Mouse (Mus musculus) heart, postnatal 14 days (tissue): ENCODE data around the gene Snrpe. TPM values are rescaled to one million over a fixed set of nuclear protein-coding genes. Genes with fewer than 3 reads are reported as not detected.
A peak's percentile ranks its signal among the peaks of the same experiment; 100 is the strongest.

Experiments
- DNase-seq, 2 experiments: peaks; one replicate each; pipeline ENCODE4 v3.0.0; 2021 to 2022
- intact Hi-C: fragments of 180-260 bp; cut with DNase I; formaldehyde crosslinking; loops from one replicate; pipeline ENCODE4 v1.15.1; 2025
- long read RNA-seq, 2 experiments: library from polyadenylated mRNA; stranded (forward); transcript quantifications; one replicate each; pipeline ENCODE4 v2.0.0; 2021
- total RNA-seq, 2 experiments: library from RNA; stranded (reverse); gene quantifications; 2 replicates each; pipeline ENCODE4 v1.2.3; 2021

The Snrpe gene
- total RNA-seq = 10 to 100 TPM; 77.8 to 81.2 TPM
- long read RNA-seq, experiment 1, transcript Snrpe-204 (5 exons, 503 nt) = major isoform, 35 of 36 reads
- long read RNA-seq, experiment 1, partial matches to known transcripts = 0 of 36 reads
- long read RNA-seq, experiment 1, other reads (novel, unspliced or antisense) = 0 of 36 reads
- long read RNA-seq, experiment 2, transcript Snrpe-204 (5 exons, 503 nt) = major isoform, 36 of 38 reads
- long read RNA-seq, experiment 2, partial matches to known transcripts = 2 of 38 reads
- long read RNA-seq, experiment 2, other reads (novel, unspliced or antisense) = 0 of 38 reads

DNA sequence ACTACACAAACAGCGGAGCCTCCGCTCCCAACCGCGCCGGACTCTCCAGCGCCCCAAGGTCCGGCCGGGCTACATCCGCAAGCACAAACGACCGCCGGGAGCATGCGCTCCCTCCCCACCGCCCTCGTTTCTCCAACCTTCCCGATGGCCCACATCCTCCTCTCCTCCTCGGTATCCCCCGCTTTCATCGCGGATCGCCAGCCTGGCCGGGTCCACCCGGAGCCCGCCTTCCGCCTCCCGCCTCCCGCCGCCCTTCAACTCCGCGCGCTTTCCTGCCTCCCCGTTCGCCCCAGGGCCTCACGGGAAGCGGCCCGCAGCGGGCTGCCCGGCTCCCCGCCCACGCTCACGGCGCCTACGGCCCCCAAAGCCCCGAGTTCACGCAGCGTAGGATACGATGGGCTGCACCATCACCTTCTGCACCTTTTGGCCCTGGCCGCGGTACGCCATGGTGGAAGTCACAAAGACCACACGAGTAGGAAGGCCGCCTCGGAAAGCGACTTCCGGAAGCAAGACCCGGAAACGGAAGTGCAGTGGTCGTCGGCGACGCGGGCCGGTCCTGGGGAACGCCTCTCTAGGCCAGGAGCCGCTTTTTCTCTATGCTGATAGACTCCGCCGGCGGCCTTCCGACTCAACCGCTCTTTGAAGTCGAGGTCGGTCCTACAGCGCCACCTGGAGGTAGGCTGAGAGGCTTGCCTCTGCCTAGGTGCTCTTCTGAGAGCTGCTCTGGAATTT is at the start of gene Snrpe:
Gene Snrpe (minus strand): TSS at position 521 of the 732 bp plus-strand sequence.
- intact Hi-C loops = loop anchor here (1.0 to 5.0 kb wide), 3 partner anchors 228 to 433 kb away; no protein-coding TSS in a partner anchor

DNA sequence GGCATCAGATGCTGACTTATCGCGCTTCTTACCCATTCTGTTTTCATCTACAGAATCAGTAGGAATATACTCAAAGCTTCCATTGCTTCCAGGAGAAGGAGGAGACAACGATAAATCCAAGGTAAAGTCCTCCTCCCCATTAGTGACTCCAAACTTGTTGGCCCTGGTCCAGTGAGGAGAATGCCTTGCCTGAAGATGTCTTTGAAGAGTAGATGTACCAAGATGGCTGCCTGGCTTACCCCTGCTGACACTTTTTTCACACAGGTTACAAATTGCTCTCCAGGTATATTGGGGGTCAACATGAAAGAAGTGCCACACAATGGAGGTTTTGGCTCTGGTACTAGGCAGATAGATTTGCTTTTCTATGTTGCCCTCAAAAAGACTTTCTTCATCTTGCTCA is 48.8 kb upstream of the Snrpe start:
- peak in 1 of 2 experiments; percentile 18 for DNase-seq
- intact Hi-C loops = no loop called here

More for the DNA sequence above, at the start of gene Snrpe:
- peak; percentile 97 to 98 for DNase-seq

DNA sequence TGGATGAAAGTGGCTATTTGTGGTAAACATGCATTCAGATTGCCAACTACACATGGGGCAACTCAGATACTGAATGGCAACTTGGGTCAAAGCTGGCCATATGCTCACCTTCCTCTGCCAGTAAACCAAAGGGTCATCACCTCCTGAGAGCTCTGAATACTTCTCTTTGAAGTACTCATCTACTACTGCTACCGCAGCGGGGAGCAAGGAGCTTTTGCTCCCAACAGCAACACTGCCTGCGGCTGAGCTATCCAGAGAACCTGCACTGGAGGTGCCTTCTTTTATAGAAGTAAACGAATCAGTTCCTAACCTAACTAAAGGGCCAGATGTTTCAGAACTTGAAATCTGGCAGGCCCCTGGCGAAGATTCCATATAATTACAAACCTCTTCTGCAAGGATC is 46.7 kb upstream of the Snrpe start:
- no peak for DNase-seq
- intact Hi-C loops = no loop called here

DNA sequence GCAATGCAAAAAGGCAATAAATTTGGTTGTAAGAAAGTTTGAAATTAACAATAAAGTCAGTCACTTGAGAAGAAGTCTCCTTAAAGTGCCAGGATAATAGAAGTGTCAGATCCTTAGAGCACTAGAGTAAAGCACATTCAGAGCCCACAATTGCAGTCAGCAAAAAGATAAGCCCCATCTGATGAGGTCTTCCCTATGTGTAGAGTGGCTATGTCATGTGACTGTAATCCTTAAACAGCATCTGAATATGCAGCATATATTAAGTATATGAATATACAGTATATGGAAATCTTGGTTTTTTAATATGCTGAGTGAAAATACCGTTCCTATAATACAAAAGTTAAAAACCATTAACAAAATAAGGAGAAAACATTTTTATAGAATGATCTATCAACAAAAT is 42.9 kb upstream of the Snrpe start:
- DNase-seq = no peak
- intact Hi-C loops = no loop called here

DNA sequence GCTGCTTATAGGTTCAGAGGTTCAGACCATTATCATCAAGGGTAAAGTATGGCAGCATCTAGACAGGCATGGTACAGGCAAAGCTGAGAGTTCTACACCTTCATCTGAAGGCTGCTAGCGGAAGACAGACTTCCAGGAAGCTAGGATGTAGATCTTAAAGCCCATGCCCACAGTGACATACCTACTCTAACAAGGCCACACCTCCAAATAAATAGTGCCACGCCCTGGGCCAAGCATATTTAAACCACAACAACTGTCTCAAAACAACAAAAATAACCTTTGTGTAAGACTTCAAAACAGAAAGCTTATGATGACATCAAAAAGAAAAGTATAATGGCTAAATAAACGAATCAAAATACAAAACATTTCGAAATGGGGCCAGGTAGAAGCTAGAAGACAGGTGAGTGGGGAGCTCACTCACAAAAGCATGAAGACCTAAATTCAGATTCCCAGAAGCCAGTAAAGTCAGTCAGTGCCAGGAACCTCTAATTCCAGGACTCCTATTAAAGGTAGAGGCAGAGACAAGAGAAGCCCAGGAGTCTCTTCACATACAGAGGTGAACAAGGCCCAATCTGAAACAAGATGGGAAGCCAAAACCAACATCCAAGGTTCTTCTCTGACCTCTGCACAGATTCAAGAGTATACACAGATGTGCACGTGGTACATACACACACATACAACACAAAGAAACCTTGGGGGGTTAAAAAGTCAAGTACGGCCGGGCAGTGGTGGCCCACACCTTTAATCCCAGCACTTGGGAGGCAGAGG is 40.4 kb upstream of the Snrpe start:
- intact Hi-C loops = no loop called here

DNA sequence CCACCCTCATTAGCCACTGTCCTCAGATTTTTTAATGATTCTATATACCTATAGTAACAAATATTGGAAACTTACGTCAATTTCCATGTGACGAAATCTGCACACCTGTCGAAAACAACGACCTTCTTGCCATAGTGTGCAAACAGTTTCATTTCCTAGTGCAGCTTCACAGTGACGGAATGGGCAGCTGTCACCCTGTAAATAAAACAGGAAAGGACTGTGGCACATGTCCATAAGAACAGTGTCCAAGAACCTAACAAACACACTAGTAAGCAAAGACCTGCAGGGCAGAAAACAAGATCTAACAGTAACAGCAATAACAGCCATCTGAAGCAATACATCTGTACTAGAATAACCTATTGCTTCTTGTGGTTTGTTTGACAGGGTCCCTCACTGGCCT is 35.6 kb upstream of the Snrpe start:
- DNase-seq = no peak
- intact Hi-C loops = no loop called here

More for the DNA sequence above, 40.4 kb upstream of the Snrpe start:
- no peak for DNase-seq

DNA sequence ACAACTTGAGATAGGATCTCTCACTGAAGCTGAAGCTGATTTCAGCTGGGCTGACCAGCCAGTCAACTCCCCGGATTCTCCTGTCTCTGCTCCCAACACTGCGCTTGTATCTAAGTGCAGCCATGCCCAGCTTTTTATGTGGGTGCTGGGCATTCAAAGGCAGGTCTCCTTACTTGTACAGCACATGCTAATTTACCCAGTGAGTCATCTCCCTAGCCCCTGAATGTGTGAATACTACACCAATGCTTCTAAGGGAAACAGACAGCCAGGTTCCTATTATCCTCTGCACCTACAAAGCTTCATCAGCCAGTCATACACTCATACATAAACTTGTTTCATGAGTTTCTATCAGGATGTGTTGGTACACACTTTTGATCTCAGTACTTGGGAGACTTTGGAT is 31.1 kb upstream of the Snrpe start:
- DNase-seq = no peak
- intact Hi-C loops = loop anchor here (5.0 kb wide), 1 partner anchor 71 kb away; no protein-coding TSS in a partner anchor

DNA sequence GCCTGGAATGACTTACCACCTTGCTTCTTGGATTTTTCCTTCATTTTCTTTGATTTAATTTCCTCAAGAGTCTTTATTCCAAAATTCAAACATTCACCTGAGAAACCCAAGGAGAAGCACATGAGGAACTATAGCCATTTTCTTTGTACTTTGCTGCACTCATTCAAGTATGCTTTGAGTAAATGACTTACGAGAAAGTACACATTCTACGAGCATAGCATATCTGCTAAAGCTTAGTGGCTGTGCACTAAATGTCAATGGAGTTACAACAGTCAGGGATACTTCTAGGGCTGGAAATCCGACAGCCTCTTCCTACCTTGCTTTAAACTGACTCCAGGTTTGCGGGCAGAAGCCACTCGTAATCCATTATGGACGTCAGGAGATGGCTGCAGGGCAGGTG is 28.4 kb upstream of the Snrpe start:
- intact Hi-C loops = loop anchor here (10.0 kb wide), 1 partner anchor 406 kb away; no protein-coding TSS in a partner anchor
- DNase-seq = no peak

DNA sequence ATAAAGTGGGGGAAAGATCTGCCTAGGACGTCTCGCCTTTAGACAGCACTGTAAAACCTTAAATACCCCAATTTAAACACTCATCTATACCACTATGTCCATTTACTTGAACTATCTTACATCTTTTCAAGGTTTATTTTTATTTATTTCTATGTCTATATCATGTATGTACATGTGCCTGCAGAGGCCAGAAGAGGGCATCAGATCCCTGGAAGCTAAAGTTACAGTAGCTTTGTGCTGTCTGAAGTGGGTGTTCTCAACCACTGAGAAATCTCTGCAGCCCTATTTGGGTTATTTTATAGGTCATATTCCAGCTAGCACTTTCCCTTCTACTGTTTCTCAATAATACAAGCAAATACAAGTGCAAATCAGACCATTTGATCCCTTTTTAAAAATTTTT is 22.1 kb upstream of the Snrpe start:
- DNase-seq = no peak
- intact Hi-C loops = loop anchor here (5.0 to 10.0 kb wide), 3 partner anchors 85 to 413 kb away; no protein-coding TSS in a partner anchor

DNA sequence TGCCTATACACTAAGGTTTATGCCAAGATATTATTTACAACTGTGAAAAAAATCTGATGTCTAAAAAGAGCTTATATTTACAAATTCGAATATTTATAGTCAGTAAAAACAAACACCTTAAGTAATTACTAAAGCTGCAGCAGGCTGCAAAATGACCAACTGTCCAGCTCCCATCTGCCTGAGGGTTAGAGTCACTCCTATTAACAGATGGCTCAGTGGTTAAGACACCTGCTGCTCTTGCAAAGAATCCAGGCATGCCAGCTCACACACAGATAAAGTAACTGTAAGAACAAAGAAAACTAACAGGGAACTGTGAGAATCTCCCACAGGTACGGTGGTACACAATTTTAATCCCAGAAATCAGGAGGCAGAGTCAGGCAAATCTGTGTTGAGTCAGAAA is 15.0 kb upstream of the Snrpe start:
- no peak for DNase-seq
- intact Hi-C loops = no loop called here

DNA sequence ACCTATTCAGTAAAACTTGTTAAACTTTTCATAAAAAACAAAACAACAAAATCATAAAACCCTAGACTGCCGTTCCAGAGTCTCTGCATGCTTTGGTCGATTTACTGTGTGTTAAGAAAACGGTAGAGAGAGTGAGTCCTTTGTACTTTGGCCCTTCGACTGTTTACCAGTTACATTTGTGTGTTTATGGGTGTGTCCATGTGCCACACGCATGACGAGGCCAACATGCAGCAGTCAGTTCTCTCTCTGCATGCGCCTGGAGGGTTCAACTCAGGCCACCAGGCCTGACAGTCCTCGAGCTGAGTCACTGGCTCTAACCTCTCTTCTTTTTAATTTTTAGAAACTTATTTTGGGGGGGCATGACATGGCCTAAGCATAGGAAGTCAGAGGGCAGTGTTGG is 8.2 kb upstream of the Snrpe start:
- intact Hi-C loops = no loop called here
- no peak for DNase-seq

DNA sequence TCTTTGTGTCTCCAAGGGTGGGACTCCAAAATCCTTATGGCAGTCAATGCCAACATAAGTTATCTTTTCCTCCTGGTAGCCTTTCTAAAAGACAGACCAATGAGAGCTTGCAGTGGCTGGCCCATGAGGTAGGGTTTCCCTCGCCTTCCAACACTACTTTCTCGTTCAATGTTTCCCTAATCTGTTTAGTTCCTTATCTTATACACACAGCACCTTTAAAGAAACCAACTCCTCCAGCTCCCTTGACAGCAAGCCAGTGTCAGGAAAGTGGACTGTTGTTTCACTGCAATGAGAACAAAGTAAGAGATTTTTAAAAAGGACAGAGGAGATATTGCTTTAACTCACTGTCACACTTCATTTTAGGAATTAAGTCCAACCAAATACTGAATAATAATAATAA is 7.8 kb upstream of the Snrpe start:
- intact Hi-C loops = no loop called here
- no peak for DNase-seq

DNA sequence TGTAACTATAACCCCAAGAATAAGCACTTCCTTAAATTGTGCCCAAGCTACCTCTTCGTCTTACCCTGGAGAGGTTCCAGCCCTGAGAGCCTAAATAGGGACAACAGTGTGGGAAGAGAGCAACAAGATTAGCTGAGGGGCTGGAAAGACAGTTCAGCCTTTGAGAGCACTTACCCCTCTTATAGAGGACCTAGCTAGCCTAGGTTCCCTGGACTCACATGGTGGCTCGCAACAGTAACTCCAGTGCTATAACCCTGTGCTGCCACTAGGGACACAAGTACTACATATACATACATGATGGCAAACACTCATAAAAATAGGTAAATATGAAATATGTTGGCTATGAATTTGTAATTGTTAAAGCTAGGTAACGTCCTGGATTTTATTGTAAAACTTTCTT is 3.7 kb upstream of the Snrpe start:
- no peak for DNase-seq
- intact Hi-C loops = loop anchor here (5.0 kb wide), 1 partner anchor 437 kb away; no protein-coding TSS in a partner anchor

DNA sequence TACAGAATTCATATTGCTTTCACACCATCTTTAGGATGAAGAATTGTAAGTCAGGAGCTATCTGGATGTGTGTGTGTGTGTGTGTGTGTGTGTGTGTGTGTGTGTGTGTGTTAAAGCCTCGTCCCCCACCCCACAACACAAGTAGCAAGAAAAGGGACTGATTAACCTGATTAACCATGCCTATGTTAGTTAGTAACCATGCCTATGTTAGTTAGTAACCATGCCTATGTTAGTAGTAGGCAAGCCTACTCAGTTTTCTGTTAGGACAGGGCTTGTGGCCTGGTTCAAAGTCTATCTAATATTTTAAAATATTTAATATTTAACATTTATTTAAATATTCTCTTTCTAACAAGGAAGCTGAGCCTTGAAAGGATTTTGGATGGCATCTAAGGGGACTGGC is 1.3 kb upstream of the Snrpe start:
- DNase-seq = no peak
- intact Hi-C loops = loop anchor here (5.0 kb wide), 1 partner anchor 434 kb away; no protein-coding TSS in a partner anchor

DNA sequence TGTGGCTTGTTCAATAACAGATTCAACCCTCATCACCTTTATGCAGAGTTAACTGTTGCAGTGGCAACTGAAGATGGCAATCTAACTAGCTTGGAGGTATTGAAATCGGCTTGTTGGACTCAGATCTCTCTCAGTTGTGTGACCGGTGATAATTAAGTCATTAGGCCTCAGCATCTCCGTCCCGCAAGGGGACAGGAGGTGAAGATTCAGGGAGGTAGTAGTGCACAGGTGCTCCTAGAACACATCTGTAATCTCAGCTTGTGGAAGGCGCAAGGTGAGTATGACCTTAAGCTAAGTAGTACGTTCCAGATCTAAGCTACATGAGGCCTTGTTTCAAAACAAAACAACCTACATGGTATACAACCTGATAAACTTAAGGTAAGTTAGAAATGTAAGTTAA is 510 bp upstream of the Snrpe start:
- intact Hi-C loops = loop anchor here (1.0 to 5.0 kb wide), 3 partner anchors 228 to 433 kb away; no protein-coding TSS in a partner anchor
- no peak for DNase-seq

DNA sequence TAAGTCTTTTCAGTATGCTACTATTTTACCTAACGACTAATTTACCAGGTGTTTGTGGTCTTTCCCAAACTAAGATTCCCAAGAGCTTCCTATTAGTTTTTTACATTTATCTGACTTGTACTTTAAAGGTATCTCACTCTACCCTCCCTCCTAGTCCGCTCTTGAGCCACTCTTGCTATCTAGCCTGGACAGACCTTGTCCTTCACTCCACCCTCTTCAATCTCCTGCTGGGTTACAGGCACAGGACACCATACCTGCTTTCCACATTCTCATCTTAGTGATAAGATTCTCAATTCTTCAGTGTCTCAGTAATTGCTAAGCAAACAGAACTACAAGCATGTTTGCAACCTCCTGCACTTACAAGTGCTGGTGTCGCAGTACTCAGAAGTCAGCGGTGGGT is 6.9 kb downstream of the Snrpe start:
- intact Hi-C loops = no loop called here
- no peak for DNase-seq

DNA sequence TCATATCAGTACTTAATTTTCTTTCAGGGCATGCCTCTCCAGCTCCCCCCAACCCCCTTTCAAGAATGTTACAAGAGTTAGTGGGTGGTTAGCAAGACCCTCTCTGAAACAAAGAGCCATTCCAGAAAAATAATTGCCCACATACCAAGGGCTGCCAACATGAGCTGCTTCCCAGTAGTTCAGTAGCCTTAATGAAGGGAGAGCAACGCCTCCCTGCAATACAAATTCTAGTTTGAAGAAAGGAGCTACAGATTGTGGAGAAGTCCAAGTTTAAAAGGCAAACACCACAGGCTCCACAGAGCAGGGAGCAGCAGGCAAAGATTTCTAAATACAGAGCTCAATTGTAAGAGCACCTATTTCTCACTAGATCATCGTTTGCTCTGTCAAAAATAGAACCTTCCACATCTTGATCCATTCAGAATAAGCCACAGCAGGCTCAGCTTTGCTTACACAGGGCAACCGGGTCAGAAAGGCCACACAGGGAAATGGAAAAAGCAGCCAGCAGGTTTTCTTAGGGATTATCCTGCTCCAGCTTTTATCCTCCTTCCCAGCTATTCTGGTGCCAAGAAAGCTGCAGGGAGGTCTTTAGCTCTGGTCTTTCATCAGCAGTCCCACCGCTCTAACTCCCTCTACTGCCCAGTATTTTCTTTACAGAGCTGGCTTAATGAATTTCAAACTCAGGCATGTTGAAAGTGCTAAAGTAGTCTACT is 13.6 kb downstream of the Snrpe start:
- intact Hi-C loops = no loop called here
- DNase-seq = peak in 1 of 2 experiments; percentile 23

DNA sequence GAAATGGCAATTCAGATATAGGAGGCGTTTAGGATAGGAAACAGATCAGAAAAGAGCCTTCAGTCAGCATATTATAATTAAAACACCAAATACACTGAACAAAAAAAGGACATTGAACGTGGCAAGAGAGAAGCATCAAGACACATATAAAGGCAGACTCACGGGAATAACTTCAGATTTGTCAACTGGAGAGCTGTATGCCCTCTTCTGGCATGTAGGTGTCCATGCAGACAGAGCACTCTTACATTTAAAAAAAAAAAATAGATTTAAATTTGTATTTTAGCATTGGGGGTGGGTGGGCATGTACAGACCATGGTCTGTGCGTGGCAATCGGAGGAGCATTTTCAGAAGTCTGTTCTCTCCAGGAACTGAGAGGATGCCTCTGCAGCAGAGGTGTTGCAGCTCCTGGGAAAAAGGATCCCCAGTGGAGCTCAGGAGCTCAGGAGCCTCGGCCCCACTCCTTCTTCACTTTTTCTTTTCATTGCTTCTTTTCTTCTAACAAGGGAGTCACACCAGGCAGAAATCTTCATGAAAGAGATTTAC is 24.0 kb downstream of the Snrpe start:
- intact Hi-C loops = loop anchor here (5.0 kb wide), 2 partner anchors 94 to 204 kb away; no protein-coding TSS in a partner anchor
- DNase-seq = no peak

DNA sequence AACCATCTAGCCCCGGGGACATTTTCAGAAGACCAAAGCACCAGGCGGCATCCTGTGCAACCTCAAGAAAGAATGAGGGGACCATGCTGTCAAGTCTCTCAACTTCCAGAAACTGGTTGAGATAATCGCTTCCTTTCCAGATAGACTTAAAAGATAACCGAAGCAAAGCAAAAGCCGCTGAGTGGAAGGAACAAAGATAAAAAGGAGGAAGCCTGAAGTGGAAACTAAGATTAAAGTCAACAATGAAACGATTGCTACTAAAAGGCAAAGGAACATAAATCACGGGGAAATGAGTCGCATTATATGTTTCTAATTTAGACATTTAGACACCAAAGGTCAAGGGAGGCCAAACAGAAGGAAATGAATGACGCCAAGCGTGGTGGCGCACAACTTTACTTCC is 38.8 kb downstream of the Snrpe start:
- intact Hi-C loops = loop anchor here (5.0 kb wide), 1 partner anchor 64 kb away; no protein-coding TSS in a partner anchor
- no peak for DNase-seq
